Mouse (Mus musculus): ENCODE data around the gene Akap2.

Akap2 gene

GRCm38 (mm10) chr4:57908860-57909259, 191.4 kb downstream of the Akap2 start:
- DNase-seq (ENCODE audit: inconsistent ontology term), result no peak

GRCm38 (mm10) chr4:57913021-57913420, 195.6 kb downstream of the Akap2 start:
- no peak for DNase-seq (ENCODE audit: inconsistent ontology term)

- no peak for DNase-seq (ENCODE audit: inconsistent ontology term)
Measured at GRCm38 (mm10) chr4:57914193-57915190, 197.0 kb downstream of the Akap2 start.

- DNase-seq (ENCODE audit: inconsistent ontology term), result peak; percentile 36
Measured at GRCm38 (mm10) chr4:57915216-57915965, 197.9 kb downstream of the Akap2 start.

GRCm38 (mm10) chr4:57916201-57916661, 198.8 kb downstream of the Akap2 start, which contains the start of gene D630039A03Rik:
D630039A03Rik (minus strand) TSS chr4:57916297.
- peak; percentile 37 for DNase-seq (ENCODE audit: inconsistent ontology term)

- no peak for DNase-seq (ENCODE audit: inconsistent ontology term)
Measured at GRCm38 (mm10) chr4:57916711-57917110, 199.3 kb downstream of the Akap2 start.

- DNase-seq (ENCODE audit: inconsistent ontology term), result peak; percentile 53
Measured at GRCm38 (mm10) chr4:57919494-57920423, 202.3 kb downstream of the Akap2 start.

- no peak for DNase-seq (ENCODE audit: inconsistent ontology term)
Measured at GRCm38 (mm10) chr4:57920522-57920921, 203.1 kb downstream of the Akap2 start.

GRCm38 (mm10) chr4:57922171-57922570, 204.7 kb downstream of the Akap2 start:
- DNase-seq (ENCODE audit: inconsistent ontology term), result no peak

- DNase-seq (ENCODE audit: inconsistent ontology term), result no peak
Measured at GRCm38 (mm10) chr4:57924556-57925071, 207.2 kb downstream of the Akap2 start.

GRCm38 (mm10) chr4:57927464-57928205, 210.2 kb downstream of the Akap2 start:
- DNase-seq (ENCODE audit: inconsistent ontology term), result no peak

- no peak for DNase-seq (ENCODE audit: inconsistent ontology term)
Measured at GRCm38 (mm10) chr4:57930559-57931170, 213.2 kb downstream of the Akap2 start.

- no peak for DNase-seq (ENCODE audit: inconsistent ontology term)
Measured at GRCm38 (mm10) chr4:57934181-57934580, 216.7 kb downstream of the Akap2 start.

- DNase-seq (ENCODE audit: inconsistent ontology term), result no peak
Measured at GRCm38 (mm10) chr4:57937292-57937691, 219.8 kb downstream of the Akap2 start.

- no peak for DNase-seq (ENCODE audit: inconsistent ontology term)
Measured at GRCm38 (mm10) chr4:57940631-57941030, 223.2 kb downstream of the Akap2 start.

- no peak for DNase-seq (ENCODE audit: inconsistent ontology term)
Measured at GRCm38 (mm10) chr4:57942892-57943291, 225.4 kb downstream of the Akap2 start.

Data from Muller cell, postnatal 12 days (primary cell).